In the genomic region with DNA sequence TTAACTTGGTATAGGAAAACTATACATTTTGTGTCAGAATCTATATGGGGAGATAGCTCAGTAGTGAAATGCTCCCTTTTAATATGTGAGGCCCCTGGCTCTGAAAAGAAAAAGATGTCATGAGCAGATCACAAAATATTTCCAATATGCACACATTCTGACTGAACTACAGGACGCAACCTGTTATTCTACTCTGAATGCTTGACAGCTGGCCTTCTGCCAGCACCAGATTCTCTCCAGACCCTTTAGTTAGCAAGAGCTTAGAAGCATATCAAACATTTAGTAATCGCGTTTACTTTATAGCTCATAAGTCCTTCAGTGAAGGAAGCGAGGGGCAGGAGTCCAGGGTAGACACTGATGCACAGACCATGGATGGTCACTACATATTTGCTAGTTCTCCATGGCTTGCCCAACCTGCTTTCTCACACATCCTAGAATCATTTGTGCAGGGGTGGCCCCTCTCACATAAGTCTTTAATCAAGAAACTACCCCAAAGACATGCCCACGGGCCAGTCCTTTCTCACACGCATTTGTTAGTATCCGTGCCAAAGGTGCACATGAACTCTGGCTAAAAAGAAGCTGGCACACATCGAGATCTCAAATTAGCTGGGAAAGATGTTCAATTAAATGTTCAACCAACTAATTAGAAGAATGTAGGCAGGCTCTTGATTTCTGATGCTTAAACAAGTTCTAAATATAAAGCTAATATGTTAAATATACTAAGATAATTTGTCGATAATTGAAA, we compare ENCODE assay signal across 11 mouse cellular contexts. TPM values are rescaled to one million over a fixed set of nuclear protein-coding genes. Genes with fewer than 3 reads are reported as not detected.
DNase-seq lines count a peak whose midpoint lies in the region.
"Had no signal": no experiment of that assay in that cellular context is flagged by ENCODE, and none has a peak within 500 bp of the region (broad histone marks: within the 10 kb centered on the region; RNA-seq: fewer than 3 reads in every experiment).

No protein-coding gene starts in this region.

- peak; percentile 15 to 51 for DNase-seq in cerebellum, postnatal 25 days
- DNase-seq in cerebellum, adult 9-11 months, result no peak
- DNase-seq in kidney, postnatal 10 days, result peak; percentile 12
- DNase-seq in kidney, postnatal 36 days, result no peak
- DNase-seq in brain, adult 2 months (ENCODE audit: low read depth, low spot score), result peak; percentile 27
- peak; percentile 40 to 58 for DNase-seq in layer of hippocampus, postnatal 10 days (ENCODE audit: low spot score in 2 of 2)
- no peak for DNase-seq in gastrocnemius, adult 8-10 months (ENCODE audit: low spot score in 2 of 2)
- no peak for DNase-seq in adrenal gland, adult 2 months
- DNase-seq: adrenal gland, postnatal 36 days; kidney, postnatal 25 days; thymus, postnatal 4 days had no signal

RNA-seq across cellular contexts. Expression of a gene that starts 5.4 kb away (rescaled TPM):
- total RNA-seq in layer of hippocampus, postnatal 10 days (2021), result 10 to 100 TPM; 30.7 to 31.1 TPM
- 10 to 100 TPM; 17.9 to 23.6 (median 20.7) TPM for total RNA-seq in gastrocnemius, adult 8-10 months (2022)
- total RNA-seq in adrenal gland, adult 2 months (2021), result 10 to 100 TPM; 17.0 to 21.0 TPM
- polyA plus RNA-seq in adrenal gland, adult 2 months (2012; rRNA removed), result 2.4 and 2.9 TPM in 2 replicates

RNA-seq across cellular contexts. Expression of a gene that starts 5.4 kb away (rescaled TPM):
- 10 to 100 TPM; 16.3 to 16.7 TPM for total RNA-seq in layer of hippocampus, postnatal 10 days (2021)
- 10 to 100 TPM; 13.4 to 15.9 (median 13.6) TPM for total RNA-seq in gastrocnemius, adult 8-10 months (2022)
- 10 to 100 TPM in 1 of 2 experiments, 1 to 10 TPM in 1; 8.9 to 12.2 TPM for total RNA-seq in adrenal gland, adult 2 months (2021)
- 0.54 and 0.56 TPM in 2 replicates for polyA plus RNA-seq in adrenal gland, adult 2 months (2012; rRNA removed)

RNA-seq across cellular contexts. Expression of a gene that starts 34.1 kb away (rescaled TPM):
- 10 to 100 TPM; 34.1 to 46.6 TPM for total RNA-seq in layer of hippocampus, postnatal 10 days (2021)
- 10 to 100 TPM in 1 of 4 experiments, 1 to 10 TPM in 3; 8.6 to 11.8 (median 9.6) TPM for total RNA-seq in gastrocnemius, adult 8-10 months (2022)
- 10 to 100 TPM; 18.5 to 26.9 TPM for total RNA-seq in adrenal gland, adult 2 months (2021)
- 2.4 and 2.7 TPM in 2 replicates for polyA plus RNA-seq in adrenal gland, adult 2 months (2012; rRNA removed)

Comparison
In these comparisons a context has a peak if more than half of its experiments do, and no peak if none do; other contexts are left out.
1. DNase-seq: peak in cerebellum, postnatal 25 days (2 of 2), kidney, postnatal 10 days (single experiment), brain, adult 2 months (single experiment) and layer of hippocampus, postnatal 10 days (2 of 2); none in cerebellum, adult 9-11 months (single experiment), kidney, postnatal 36 days (0 of 2), gastrocnemius, adult 8-10 months (0 of 2) and adrenal gland, adult 2 months (single experiment).